Mouse (Mus musculus) ES-Bruce4 (cell line): ENCODE results near the gene Dad1.
A peak's percentile ranks its signal among the peaks of the same experiment; 100 is the strongest.

ENCODE experiments used
- CTCF ChIP-seq: IDR thresholded peaks from one replicate; pipeline ENCODE4 v1.8.1; 2011; ENCODE audit warnings: low read depth, low read length
- EP300 ChIP-seq: IDR thresholded peaks from 2 replicates; pipeline ENCODE4 v1.6.1; 2011; ENCODE audit warnings: low read depth, low read length; ENCODE audit not compliant: insufficient read depth
- POLR2A ChIP-seq: IDR thresholded peaks from one replicate; pipeline ENCODE4 v1.8.1; 2011; ENCODE audit warnings: low read length; ENCODE audit not compliant: insufficient read depth

DNA sequence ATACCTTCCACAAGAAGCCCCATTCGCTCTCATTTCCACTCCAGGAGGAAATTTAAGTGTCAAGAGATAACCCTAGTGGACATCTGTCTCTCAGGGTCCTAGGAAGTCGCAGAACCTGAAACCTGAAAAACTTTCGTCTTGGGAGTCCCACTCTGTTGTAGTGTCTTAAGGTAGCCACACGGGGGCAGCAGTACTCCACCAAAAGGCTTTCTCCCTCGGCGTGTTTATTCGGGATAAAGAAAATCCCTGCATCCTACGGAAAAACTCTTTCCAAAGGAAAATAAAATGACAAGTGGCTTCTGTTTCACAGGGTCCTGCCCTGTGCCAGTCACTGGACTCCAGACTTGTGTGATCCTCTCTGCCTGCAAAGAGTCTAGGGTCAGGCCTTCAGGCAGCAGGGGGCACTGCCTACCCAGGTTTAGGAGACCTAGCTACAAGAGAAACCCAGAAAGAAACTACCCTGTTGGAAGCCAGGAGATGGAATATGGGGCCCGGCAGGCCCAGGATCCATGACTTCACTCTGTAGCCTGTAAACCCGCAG is 25.9 kb downstream of the Dad1 start:
- TF ChIP-seq CTCF (peak; percentile 63), POLR2A (no peak), EP300 (no peak)
